Mouse (Mus musculus): ENCODE data around the gene Rab27a. TPM values are rescaled to one million over a fixed set of nuclear protein-coding genes. Genes with fewer than 3 reads are reported as not detected.

Rab27a gene
- total RNA-seq, 1 experiment = 4.6 TPM

GRCm38 (mm10) chr9:73103159-73103879, 58.7 kb downstream of the Rab27a start:
- H3K9me3 ChIP-seq (ENCODE audit: control insufficient read depth, insufficient read depth, low read depth, low read length) = no peaks in the 10 kb centered on the region
- no peak for TF ChIP-seq ZNF384 (IDR thresholded peaks at IDR 0.05; ENCODE audit: low read depth, low read length)
- no peak for TF ChIP-seq ZC3H11A (IDR thresholded peaks at IDR 0.05; ENCODE audit: borderline replicate concordance, low read depth, low read length)
- TF ChIP-seq MAFK (IDR thresholded peaks at IDR 0.05; ENCODE audit: insufficient read depth, low read depth, low read length) = no peak
- no peak for DNase-seq (ENCODE audit: low read depth, low spot score)
- H3K27ac ChIP-seq (ENCODE audit: insufficient read depth, low read depth, low read length, poor library complexity, severe bottlenecking) = no peak overlapping the region
- in situ Hi-C loops (cut with MboI; ENCODE audit: low sequenced_read_pairs in 2 of 2, unreplicated experiment in 2 of 2) = no loop called here
- H3K9ac ChIP-seq (ENCODE audit: insufficient read depth, low read depth, low read length, poor library complexity, severe bottlenecking) = peak overlapping the region; percentile 72
- H3K4me1 ChIP-seq (ENCODE audit: control insufficient read depth in 2 of 2, insufficient read depth in 2 of 2, low read length in 2 of 2, poor library complexity in 1 of 2) = peaks cover 13 to 19% of the 10 kb centered on the region in 2 experiments
- no peaks in the 10 kb centered on the region for H3K36me3 ChIP-seq (ENCODE audit: control insufficient read depth, insufficient read depth, low read length, poor library complexity, severe bottlenecking)
- peak overlapping the region; percentile 57 to 75 for H3K4me3 ChIP-seq (ENCODE audit: insufficient read depth in 1 of 2, low read depth in 1 of 2, low read length in 2 of 2, poor library complexity in 1 of 2, severe bottlenecking in 1 of 2)

- no peaks in the 10 kb centered on the region for H3K36me3 ChIP-seq (ENCODE audit: control insufficient read depth, insufficient read depth, low read length, poor library complexity, severe bottlenecking)
- no peaks in the 10 kb centered on the region for H3K9me3 ChIP-seq (ENCODE audit: control insufficient read depth, insufficient read depth, low read depth, low read length)
- H3K4me3 ChIP-seq (ENCODE audit: insufficient read depth in 1 of 2, low read depth in 1 of 2, low read length in 2 of 2, poor library complexity in 1 of 2, severe bottlenecking in 1 of 2) = peak overlapping the region; percentile 57 to 75; a peak in 3 of 4 replicates
- H3K9ac ChIP-seq (ENCODE audit: insufficient read depth, low read depth, low read length, poor library complexity, severe bottlenecking) = peak overlapping the region; percentile 72
- no peak overlapping the region for H3K27ac ChIP-seq (ENCODE audit: insufficient read depth, low read depth, low read length, poor library complexity, severe bottlenecking)
- peaks cover 13 to 19% of the 10 kb centered on the region in 2 experiments for H3K4me1 ChIP-seq (ENCODE audit: control insufficient read depth in 2 of 2, insufficient read depth in 2 of 2, low read length in 2 of 2, poor library complexity in 1 of 2)
- DNase-seq (ENCODE audit: low read depth, low spot score) = no peak
- TF ChIP-seq MAFK (IDR thresholded peaks at IDR 0.05; ENCODE audit: insufficient read depth, low read depth, low read length) (no peak), HCFC1 (IDR thresholded peaks at IDR 0.05; ENCODE audit: borderline replicate concordance, insufficient read depth, low read length) (no peak), CHD2 (IDR thresholded peaks at IDR 0.05; ENCODE audit: low read depth, low read length) (no peak), ZNF384 (IDR thresholded peaks at IDR 0.05; ENCODE audit: low read depth, low read length) (no peak), ZC3H11A (IDR thresholded peaks at IDR 0.05; ENCODE audit: borderline replicate concordance, low read depth, low read length) (no peak)
- in situ Hi-C loops (cut with MboI; ENCODE audit: low sequenced_read_pairs in 2 of 2, unreplicated experiment in 2 of 2) = no loop called here
These were observed 59.2 kb downstream of the Rab27a start for GRCm38 (mm10) chr9:73103880-73104198.

- no peak overlapping the region for H3K27ac ChIP-seq (ENCODE audit: insufficient read depth, low read depth, low read length, poor library complexity, severe bottlenecking)
- H3K4me1 ChIP-seq (ENCODE audit: control insufficient read depth in 2 of 2, insufficient read depth in 2 of 2, low read length in 2 of 2, poor library complexity in 1 of 2) = peaks cover 12 to 13% of the 10 kb centered on the region in 2 experiments
- no peaks in the 10 kb centered on the region for H3K9me3 ChIP-seq (ENCODE audit: control insufficient read depth, insufficient read depth, low read depth, low read length)
- no peak for TF ChIP-seq ZNF384 (IDR thresholded peaks at IDR 0.05; ENCODE audit: low read depth, low read length)
- no peak for TF ChIP-seq MAFK (IDR thresholded peaks at IDR 0.05; ENCODE audit: insufficient read depth, low read depth, low read length)
- no peak for TF ChIP-seq CHD2 (IDR thresholded peaks at IDR 0.05; ENCODE audit: low read depth, low read length)
- TF ChIP-seq ZC3H11A (IDR thresholded peaks at IDR 0.05; ENCODE audit: borderline replicate concordance, low read depth, low read length) = no peak
- no peak for TF ChIP-seq HCFC1 (IDR thresholded peaks at IDR 0.05; ENCODE audit: borderline replicate concordance, insufficient read depth, low read length)
- no peaks in the 10 kb centered on the region for H3K36me3 ChIP-seq (ENCODE audit: control insufficient read depth, insufficient read depth, low read length, poor library complexity, severe bottlenecking)
- H3K4me3 ChIP-seq (ENCODE audit: insufficient read depth in 1 of 2, low read depth in 1 of 2, low read length in 2 of 2, poor library complexity in 1 of 2, severe bottlenecking in 1 of 2) = no peak overlapping the region
- no peak for DNase-seq (ENCODE audit: low read depth, low spot score)
- in situ Hi-C loops (cut with MboI; ENCODE audit: low sequenced_read_pairs in 2 of 2, unreplicated experiment in 2 of 2) = no loop called here
- no peak overlapping the region for H3K9ac ChIP-seq (ENCODE audit: insufficient read depth, low read depth, low read length, poor library complexity, severe bottlenecking)
These were observed 60.5 kb downstream of the Rab27a start for GRCm38 (mm10) chr9:73105141-73105540.

- Histone ChIP-seq H3K9me3 (ENCODE audit: control insufficient read depth, insufficient read depth, low read depth, low read length) (no peaks in the 10 kb centered on the region), H3K36me3 (ENCODE audit: control insufficient read depth, insufficient read depth, low read length, poor library complexity, severe bottlenecking) (no peaks in the 10 kb centered on the region), H3K27ac (ENCODE audit: insufficient read depth, low read depth, low read length, poor library complexity, severe bottlenecking) (no peak overlapping the region), H3K4me3 (ENCODE audit: insufficient read depth in 1 of 2, low read depth in 1 of 2, low read length in 2 of 2, poor library complexity in 1 of 2, severe bottlenecking in 1 of 2) (no peak overlapping the region), H3K9ac (ENCODE audit: insufficient read depth, low read depth, low read length, poor library complexity, severe bottlenecking) (no peak overlapping the region), H3K4me1 (ENCODE audit: control insufficient read depth in 2 of 2, insufficient read depth in 2 of 2, low read length in 2 of 2, poor library complexity in 1 of 2) (peaks cover 12 to 13% of the 10 kb centered on the region in 2 experiments)
- in situ Hi-C loops (cut with MboI; ENCODE audit: low sequenced_read_pairs in 2 of 2, unreplicated experiment in 2 of 2) = no loop called here
- TF ChIP-seq ZNF384 (IDR thresholded peaks at IDR 0.05; ENCODE audit: low read depth, low read length) = no peak
- no peak for TF ChIP-seq HCFC1 (IDR thresholded peaks at IDR 0.05; ENCODE audit: borderline replicate concordance, insufficient read depth, low read length)
- TF ChIP-seq CHD2 (IDR thresholded peaks at IDR 0.05; ENCODE audit: low read depth, low read length) = no peak
- TF ChIP-seq MAFK (IDR thresholded peaks at IDR 0.05; ENCODE audit: insufficient read depth, low read depth, low read length) = no peak
- TF ChIP-seq ZC3H11A (IDR thresholded peaks at IDR 0.05; ENCODE audit: borderline replicate concordance, low read depth, low read length) = no peak
- DNase-seq (ENCODE audit: low read depth, low spot score) = no peak
These were observed 61.1 kb downstream of the Rab27a start for GRCm38 (mm10) chr9:73105771-73106170.

Measured in ES-E14 (cell line).